Mouse (Mus musculus): ENCODE measurements around the gene Tmc5.

The Tmc5 gene

DNA sequence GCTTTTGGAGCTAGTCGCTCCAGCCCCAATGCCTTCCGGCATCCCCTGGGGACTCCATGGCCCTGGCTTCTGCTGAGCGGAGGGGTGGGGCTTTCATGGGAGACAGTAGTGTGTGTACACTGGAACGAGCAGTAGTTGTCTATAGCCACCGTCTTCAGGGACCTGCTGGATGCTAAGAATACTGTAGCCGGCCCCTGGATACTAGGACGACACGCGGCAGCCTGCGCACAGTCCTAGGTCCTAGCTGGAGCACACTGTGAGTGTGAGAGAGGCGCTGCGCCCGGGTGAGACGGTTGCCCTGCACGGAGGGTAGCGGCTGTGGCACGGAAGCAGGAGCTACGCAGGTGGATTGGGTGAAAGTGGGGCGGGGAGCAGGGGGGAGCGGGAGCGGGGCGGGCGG lies at the start of gene Tmc5:
TSS of gene Tmc5 (plus strand) at position 97 of the 400 bp plus-strand sequence.
- DNase-seq = no peak

DNA sequence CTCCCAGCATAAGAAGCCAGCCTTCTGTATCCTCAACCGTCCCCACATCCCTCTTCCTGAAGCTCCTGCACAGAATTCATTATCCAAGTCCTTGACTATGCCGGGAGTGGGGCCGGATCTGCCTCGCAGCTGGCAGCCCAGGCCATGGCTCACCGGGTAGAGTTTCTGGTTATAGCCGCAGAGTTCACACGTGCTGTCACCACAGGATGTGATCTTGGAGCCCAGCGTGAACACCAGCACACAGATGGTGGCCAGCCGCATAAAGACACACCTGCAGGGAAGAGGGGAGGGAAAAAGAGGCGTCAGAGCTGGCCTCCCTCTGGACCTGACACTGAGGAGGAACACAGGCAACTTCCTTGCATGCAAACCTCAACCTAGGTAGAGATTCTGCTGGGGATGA lies 49.6 kb upstream of the Tmc5 start:
- DNase-seq = no peak

DNA sequence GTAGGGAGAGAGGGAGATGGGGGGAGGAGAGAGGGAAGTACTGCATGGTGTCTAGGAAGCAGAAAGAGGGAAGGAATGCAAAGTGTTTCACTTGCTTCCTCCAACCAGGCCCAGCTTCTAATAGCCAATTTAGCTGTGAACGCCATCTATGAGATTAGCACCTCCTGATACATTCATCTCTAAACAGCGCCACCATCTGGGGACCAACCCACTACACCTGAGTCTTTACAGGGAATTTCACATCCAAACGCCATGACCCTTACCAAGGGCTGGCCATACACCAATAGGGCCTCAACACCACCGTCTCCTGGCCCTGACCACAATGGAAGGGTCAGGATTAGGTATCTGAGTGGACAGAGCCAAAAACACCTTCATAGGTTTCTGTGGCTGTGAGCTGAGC lies 43.2 kb upstream of the Tmc5 start:
- no peak for DNase-seq

DNA sequence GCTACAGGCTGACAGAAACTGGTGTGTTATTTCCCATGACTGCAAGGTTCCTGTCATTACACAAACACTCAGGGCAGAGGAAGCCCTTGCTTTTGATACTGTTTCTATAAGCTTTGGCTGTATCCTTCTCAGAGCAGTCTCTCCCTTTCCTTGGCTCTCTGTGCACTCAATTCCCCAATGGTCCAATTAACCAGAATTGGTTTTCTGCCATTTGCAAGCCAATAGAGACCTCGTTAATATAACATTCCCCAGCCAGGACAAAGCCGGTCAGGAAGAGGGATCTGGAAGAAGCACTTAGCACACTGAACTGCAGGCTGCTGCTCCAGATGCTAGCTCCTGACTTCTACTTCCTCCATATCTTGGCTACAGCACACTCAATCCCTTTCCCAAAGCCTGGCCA lies 42.8 kb upstream of the Tmc5 start:
- no peak for DNase-seq

DNA sequence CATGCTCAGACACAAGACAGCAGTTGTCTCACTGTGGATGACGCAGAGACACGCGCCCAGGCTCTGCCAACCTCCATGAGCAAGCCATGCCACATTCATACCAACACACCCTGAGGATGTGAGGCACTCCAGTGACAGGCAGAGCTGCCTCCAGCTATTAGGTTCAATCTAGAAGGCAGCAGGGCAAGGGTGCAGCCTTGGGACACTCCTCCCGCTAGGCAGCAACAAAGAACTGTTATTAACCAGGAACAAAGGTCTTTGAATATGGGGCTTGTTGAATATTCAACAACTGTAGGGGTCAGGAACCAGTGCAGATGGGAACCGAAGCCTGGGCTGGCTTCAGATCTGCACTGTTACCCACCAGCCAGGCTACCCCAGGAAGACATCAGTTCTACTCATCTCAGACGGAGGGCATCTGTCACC lies 28.0 kb upstream of the Tmc5 start:
- DNase-seq = no peak

DNA sequence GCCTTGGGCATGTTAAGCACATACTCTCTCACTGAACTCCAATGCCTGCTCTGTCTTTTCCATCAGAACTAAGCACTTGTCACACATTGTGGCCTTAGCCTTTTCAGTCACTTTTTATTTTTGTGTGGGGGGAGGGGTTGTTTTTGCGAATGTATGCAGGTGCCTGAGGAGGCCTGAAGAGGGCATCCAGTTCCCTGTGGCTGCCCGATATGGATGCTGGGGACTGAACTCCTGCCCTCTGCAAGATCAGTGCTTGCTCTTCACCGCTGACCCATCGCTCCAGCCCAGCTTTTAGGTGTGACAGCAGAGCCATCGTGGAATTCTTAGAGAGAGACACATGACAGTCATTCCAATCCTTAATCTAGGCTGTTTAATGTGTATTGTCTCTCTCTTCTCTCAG lies 25.7 kb upstream of the Tmc5 start:
- DNase-seq = no peak

DNA sequence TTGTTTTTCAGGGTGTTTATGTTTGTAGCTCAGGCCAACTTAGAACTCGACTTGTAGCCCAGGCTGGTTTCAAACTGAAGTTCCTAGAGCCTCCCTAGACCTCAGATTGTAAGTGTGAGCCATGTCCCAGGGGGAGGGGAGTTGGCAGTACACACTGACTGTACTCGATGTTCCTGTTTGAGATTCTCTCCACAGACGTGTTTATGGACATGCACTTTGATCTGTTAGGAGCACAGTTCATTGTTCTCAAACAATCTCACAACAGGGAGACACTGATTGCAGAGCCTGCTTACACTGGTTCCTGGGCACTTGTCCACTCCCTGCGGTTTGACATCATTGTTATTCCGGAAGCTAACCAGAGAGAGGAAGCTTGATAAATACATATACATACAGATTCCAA lies 25.1 kb upstream of the Tmc5 start:
- peak; percentile 33 for DNase-seq

DNA sequence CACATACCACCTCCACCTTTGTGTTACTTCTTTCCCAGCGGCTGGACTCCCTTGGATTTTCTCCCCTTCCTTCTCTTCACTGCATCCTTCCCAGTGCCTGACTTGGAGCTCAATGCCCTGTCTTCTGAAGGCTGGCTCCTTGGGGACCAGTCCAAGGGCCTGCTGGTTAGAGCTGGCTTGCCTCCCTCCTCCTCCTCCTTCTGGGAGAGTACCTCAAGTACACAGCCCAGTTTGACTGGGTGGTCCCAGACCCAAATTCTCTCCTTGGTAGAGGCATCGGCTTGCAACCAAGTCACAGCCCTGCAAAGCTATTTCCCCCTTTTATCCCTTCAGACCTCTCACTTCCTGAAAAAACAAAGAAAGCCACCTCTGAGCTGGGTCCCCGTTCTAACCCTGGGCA lies 18.8 kb upstream of the Tmc5 start:
- DNase-seq = no peak

DNA sequence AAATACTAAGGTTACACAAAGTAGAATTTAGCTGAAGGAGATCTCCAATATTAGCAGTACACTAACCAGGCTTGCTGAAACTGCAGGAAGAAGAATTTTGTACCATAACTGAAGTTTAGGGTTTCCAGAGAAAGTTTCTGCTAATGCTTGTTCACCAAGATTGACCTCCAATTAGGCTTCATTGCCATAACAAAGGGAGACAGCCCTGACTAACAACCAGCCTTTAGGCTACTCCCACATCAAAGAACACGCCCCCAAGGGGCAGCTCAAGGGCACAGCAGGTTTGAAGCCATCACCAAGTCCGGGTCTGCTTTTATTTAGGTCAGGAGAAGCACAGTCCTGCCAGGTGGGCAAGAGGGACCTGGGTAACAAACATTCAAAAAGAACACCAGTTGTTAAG lies 17.2 kb upstream of the Tmc5 start:
- DNase-seq = no peak

DNA sequence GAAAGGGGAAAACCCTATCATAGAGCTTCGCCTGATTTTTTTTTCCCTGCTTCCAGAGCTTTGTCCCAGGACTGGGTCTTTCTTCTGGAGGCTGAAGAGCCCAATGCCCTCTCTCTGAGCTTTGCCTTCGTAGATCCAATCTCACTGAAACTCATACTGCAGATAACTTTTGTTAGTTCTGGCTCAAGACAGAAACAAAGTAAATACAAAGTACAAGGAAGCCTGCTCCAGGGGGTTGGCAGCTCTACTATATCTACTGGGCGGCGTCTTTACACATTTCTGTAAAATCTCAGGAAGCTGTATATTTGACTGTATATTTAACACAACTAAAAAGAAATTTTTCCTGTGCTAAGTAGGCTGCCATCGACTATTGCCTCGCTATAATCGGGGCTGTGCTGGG lies 13.3 kb upstream of the Tmc5 start:
- no peak for DNase-seq

DNA sequence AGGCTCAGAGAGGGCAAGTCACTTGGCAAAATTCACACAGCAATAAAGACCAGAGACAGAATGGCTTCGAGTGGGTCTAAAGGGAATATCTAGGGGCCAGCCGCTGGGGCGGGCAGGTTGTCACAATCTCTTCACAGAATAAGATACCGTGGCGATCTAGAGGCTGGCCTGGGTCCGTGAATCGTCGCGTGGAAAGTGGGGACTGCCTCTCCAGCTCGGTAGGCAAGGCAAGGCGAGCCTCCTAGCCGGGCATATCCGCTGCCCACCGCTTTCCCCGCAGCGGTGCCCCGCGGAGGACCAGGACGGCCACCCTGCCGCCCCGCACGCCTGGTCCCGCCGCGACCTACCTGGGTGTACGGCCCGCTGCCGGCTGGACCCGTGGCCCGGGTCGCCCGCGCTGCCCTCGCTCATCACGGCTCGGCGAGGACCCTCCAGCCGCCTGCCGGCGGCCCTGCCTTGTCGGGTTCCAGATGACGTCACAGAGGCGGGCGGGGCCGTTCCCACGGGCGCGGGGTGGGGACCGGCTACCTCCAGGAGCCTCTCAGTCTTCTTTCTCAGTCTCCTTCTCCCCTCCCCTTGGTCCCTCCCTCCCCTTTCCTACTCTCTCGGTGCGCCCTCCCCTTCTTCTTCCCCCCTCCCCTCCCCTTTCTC lies 12.7 kb upstream of the Tmc5 start, which contains the start of gene Tmc7:
TSS of gene Tmc7 (minus strand) at position 480 of the 651 bp plus-strand sequence.
- peak; percentile 14 for DNase-seq

DNA sequence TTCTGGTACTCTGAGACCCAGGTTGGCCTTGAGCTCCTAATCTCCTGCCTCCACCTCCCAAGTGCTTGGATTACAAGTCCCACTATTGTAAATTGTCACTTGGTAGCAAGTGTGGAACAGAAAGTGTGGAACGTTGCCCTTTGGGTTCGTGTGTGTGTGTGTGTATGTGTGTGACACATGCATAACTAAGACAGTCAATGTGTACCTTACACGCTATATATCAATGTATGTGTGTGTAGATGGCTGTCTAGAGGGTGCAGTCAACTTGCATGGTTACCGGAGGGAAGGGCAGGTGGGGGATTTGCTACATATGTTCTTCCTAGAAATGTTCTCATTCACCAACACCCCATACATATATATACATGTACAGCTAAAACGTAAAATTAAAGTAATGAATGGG lies 12.2 kb upstream of the Tmc5 start:
- DNase-seq = no peak

DNA sequence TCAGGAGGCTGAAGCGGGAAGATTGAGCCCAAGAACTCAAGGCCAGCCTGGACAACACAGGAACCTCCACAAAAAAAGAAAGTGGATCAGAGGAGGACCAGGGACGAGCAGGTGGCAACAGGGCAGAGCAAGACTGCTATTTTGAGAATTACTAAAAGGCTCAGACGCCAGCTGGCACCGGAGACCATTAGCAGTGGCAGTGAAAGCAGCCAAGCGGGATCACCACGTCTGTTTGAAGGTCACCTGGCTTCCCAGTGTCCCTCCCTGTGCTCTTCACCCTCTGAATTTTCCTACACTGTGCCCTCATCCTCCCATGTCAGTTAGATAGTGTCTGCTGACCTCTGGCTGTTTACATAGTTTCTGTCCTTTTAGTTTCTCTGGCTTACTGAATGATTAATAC lies 11.2 kb upstream of the Tmc5 start:
- DNase-seq = peak; percentile 46

DNA sequence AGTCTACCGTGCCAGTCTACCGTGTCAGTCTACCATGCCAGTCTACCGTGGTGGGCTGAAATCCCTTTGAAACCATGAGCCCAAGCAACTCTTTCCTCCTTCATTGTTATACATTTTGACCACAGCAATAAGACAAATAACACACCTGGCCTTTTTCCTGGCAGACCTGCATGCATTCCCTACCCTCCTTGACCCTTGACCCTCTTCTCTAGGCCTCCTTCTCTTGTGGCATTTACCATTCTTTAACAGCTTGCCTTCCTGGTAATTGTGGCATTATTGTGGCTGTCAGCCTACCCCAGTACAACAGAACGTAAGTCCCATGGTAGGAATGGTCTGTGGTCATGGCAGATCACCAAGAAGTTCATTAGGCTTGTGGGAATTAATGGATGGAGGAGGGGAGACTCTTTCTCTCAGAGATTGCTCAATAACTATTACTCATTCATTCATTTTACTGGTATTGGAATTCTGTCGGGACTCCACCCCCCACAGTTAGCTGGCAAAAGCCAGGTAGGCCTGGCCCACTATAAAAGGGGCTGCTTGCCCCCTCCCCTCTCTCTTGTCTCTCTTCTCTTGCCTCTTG lies 6.3 kb upstream of the Tmc5 start:
- DNase-seq = no peak

DNA sequence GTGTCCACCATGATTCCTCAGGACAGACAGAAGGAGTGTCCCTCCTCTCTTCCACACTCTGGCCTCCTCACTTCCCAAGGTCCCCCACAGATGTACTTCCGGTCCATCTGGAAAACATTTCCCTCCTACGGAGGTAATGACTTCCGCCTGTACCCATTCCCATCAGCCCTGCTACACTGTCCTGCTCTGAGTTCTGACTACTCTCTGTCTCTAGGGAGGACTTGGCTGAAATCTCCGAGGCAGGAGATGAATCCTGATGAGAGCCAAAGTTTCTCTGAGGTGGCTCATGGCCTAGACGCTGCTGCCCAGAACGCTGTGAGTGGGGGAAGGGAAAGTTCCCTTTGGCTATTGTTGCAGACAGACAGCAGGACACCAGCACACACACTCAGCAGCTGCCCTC lies 5.0 kb upstream of the Tmc5 start:
- no peak for DNase-seq

DNA sequence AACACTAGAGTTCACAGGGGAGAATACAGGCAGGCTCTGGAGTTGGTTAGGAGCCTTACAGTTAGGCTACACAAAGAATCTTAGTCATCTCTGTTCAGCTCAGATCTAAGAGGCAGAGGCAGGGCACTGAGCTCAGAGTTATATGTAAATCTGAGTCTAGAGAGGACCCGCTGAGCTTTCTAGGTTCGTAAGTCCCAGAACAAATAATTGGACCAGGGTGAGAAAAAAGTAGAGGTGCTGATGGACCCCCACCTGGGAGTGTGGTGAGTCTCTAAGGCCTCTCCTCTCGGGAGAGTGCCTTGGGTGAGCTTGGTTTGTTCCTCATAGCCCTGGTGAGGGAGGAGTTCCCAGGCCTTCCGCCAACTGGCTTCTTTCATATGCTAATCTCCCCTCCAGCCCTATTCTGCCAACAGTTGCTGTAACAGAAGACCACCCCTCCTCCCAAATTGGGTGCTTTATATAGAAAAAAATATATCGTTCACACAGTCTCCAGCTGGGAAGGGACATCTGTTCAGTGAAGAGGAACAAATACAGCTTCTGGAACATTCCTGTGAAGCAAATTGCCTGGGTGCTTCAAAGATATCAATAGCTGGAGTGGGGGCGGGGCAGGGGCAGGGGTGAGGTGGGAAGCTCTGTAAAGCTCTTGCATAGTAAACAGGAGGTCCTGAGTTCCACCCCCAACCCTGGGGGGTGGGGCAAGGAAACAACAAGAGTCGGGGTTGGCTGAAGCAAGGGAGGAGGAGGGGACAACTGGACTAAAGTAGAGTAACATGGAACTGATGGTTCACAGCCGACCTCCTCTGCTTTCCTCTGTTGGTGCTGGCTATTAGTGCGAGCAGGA lies 3.3 kb upstream of the Tmc5 start:
- no peak for DNase-seq

DNA sequence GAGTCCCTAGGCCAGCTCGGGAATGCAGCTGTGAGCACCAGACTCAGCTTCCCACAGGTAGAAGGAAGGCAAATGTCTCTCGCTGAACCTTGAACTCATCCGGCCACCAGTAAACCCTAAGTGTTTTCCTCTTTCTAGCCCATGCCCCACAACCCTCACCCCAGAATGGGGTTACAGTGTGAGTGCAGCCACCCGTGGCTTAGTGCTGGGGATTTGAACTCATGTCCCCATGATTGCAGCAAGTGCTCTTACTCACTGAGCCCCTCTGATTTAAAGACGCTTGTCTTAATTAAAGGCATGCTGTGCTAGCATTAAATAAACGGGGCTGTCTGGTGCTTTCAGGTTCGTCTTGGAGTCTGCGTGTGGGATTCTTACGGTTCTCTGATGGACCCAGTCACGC lies 2.5 kb upstream of the Tmc5 start:
- no peak for DNase-seq

DNA sequence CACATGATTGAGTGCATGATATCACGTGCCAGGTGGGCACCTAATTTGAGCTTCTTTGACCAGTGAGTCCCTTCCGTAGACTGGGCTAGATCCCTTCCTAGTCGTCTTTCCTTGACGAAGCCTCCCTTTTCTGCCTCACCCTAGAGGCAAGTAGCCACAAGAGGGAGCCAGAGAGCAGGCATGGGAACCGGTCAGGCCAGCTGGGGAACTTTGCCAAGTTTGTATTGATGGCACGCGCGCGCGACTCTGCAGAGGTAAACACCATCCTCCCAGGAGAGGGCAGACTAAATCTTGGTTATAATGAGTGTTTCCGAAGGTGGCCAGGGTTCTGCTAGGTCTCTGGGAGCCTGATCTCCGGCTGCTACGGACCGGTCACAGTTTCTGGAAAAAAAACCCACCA lies 1.9 kb upstream of the Tmc5 start:
- peak; percentile 94 for DNase-seq

DNA sequence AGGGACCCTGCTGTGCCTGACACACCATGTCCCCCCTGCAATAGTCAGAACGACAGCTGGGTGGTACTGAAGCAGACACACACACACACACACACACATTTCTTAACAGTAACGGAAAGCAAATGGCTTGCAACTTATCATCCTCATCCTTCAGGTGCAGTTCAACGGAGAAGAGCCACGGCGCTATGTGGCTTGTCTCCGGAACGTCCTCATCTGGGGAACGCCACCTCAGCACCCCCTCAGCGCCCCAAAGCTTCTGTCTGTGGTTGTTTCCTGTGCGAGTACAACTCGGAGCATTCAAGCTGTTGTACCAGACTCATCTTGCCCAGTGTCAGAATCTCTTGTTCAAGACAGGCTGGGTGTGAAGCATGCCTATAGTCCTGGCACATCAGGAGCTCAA lies 826 bp upstream of the Tmc5 start:
- DNase-seq = no peak

DNA sequence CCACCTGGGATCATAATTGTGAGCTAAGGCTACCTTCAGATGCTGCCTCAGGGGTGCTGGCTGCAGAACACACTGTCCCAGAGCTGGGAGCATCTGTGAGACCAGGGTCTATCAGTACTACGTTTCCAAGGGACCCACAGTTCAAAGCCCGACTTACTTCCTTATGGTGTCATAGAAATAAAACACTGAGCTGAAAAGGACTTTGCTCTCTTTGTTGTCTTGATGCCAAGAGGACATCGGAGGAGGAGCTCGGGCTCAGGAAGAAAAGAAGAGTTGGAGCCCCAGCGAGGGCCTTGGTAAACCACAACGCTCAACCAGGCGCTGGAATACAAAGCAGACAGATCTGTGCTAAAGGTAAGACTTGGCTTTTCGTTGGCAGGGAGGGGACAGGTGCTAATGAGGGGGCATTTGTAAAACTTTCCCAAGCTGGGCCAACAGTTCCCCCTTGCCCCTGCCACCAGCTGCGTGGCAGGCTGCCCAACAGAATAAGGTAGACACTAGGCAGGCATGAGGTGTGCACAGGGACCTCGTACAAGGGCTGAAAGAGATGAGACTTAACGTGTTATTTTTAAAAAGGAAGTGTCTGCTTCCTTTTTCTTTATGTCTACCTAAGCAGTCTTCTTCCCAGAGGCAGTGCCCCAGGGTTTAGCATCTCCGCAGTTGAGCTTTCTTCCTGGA lies 3.0 kb downstream of the Tmc5 start:
- DNase-seq = peak; percentile 67

DNA sequence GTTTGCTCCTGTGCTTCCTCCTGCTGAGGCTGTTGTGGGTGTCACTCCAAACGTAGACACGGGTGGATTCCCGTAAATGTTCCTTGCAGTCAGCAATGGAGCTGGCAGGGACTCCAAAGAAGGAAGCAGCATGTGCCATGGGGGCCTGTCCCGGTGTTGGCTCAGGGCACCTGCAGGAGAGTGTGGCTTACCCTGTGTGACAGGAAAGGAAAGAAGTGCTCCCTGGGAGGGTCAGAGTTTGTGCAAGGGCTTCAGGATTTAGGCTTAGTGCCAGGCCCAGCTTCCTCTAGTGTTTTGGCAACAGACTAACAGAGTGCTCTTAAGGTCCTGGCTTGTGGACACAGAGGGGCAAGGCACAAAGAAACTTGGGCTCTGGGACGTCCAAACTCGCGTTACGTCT lies 7.7 kb downstream of the Tmc5 start:
- DNase-seq = no peak

DNA sequence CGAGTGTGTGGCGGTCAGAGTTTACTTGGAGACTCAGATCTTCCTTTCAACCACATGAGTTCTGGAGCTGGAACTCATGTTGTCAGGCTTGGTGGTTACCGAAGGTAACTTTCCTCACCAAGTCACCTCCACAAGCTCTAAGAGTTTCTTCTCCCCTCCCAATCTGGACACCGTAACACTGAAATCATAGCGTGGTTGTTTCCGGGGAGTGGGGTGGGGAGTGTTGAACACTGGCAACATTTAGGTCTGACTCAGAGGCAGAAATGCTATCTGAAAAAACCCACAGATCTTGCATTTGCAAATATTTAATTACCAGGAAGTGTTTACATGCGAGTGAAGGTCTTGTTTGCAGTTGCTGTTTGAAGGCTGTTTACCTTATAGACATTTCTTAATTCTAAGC lies 12.7 kb downstream of the Tmc5 start:
- DNase-seq = no peak

DNA sequence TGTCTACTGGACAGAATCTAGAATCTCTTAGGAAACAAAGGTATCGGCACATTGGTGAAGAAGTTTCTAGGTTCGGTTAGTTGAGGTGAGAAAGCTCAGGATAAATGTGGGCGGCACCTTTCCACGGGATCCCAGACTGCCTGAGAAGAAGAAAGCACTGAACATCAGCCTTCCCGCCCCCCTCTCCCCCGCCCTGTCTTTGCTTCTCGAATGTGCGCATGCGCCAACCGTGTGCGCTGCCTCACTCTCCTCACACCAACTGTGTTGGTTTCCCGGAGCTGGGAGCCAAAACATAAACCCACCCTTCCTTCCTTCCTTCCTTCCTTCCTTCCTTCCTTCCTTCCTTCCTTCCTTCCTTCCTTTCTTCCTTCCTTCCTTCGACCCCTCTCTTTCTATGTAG lies 13.6 kb downstream of the Tmc5 start:
- DNase-seq = no peak

Data from kidney, adult 9 months (tissue).